Mouse (Mus musculus): Measurements from ENCODE around the gene Plekha7.

DNA sequence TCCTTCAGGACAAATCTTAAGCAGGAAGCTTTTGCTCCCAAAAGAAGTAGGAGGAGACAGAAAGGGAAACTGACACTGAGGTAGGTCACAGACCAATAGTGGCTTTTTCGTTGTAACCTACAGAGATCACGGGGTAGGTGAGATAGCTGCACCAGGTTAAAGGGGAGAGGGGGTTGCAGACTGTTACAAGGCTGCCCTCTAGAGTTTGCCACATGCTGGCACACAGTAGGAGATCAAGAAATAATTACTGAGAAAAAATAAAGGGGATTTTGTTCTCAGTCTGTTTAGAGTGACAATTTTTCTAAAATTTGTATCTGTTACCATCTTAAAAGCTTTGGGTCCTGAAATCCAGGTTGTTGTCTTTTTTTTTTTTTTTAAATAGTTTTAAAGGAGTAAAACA is 109.3 kb downstream of the Plekha7 start:
- no peak for TF ChIP-seq CTCF (IDR thresholded peaks at IDR 0.05; ENCODE audit: borderline replicate concordance, insufficient read depth, low read depth, low read length)
- TF ChIP-seq POLR2A (IDR thresholded peaks at IDR 0.05; ENCODE audit: borderline replicate concordance, insufficient read depth, low read length) = no peak
